Mouse (Mus musculus): ENCODE data around the gene Hspa12b. TPM values are rescaled to one million over a fixed set of nuclear protein-coding genes. Genes with fewer than 3 reads are reported as not detected.
"Not testable (repeated sequence)": the region's sequence is repeated elsewhere in the genome, so short reads cannot be mapped to it uniquely, and the experiment has no call there.

Hspa12b gene
- polyA plus RNA-seq, 1 experiment from 2014 or later = 2.1 TPM

GRCm38 (mm10) chr2:131101530-131101929, 25.6 kb upstream of the Hspa12b start:
- 32% methylated on average over 3 of the region's 3 CpGs for WGBS (ENCODE audit: insufficient replicate concordance)
- Histone ChIP-seq H3K27me3 (peaks cover 14% of the 10 kb centered on the region), H3K36me3 (no peaks in the 10 kb centered on the region), H3K9me3 (replicated peaks) (no peaks in the 10 kb centered on the region), H3K4me1 (replicated peaks) (peaks cover 14% of the 10 kb centered on the region), H3K4me2 (no peak overlapping the region), H3K4me3 (replicated peaks) (no peak overlapping the region), H3K9ac (no peak overlapping the region), H3K27ac (no peak overlapping the region)
- DNase-seq (no peak), ATAC-seq (ENCODE audit: low read depth) (no peak)

GRCm38 (mm10) chr2:131104021-131104420, 23.1 kb upstream of the Hspa12b start:
- no peak overlapping the region for H3K4me3 ChIP-seq (replicated peaks)
- no peak overlapping the region for H3K27ac ChIP-seq
- ATAC-seq (ENCODE audit: low read depth) (no peak), DNase-seq (no peak)
- no peaks in the 10 kb centered on the region for H3K36me3 ChIP-seq
- H3K4me1 ChIP-seq (replicated peaks) = no peaks in the 10 kb centered on the region
- H3K9me3 ChIP-seq (replicated peaks) = no peaks in the 10 kb centered on the region
- H3K9ac ChIP-seq = no peak overlapping the region
- H3K4me2 ChIP-seq = no peak overlapping the region
- 75% methylated on average over 4 of the region's 4 CpGs for WGBS (ENCODE audit: insufficient replicate concordance)
- H3K27me3 ChIP-seq = peaks cover 22% of the 10 kb centered on the region

DNA sequence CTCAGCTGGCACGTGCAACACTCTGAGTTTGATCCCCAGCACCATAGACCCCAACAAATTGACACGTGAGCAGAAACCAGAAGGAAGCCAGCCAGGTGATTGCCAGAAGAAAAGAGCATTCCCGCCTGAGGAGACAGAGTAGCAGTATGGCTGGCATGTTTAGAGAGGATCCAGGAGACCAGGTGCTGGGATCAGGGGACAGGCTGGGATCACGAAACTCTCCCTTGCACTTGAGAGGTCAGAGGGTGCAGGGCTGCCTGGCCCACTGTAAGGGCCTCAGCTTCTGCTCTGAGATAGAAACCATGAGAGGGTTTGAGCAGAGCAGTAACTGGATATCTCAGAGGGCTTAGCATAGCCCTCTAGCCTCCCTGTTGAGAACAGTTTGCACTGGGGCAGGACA, 22.0 kb upstream of the Hspa12b start:
- H3K4me1 ChIP-seq (replicated peaks); DNase-seq; H3K9ac ChIP-seq; H3K4me2 ChIP-seq; H3K36me3 ChIP-seq; ATAC-seq (ENCODE audit: low read depth); H3K9me3 ChIP-seq (replicated peaks); H3K27ac ChIP-seq; H3K4me3 ChIP-seq (replicated peaks): not testable (repeated sequence)
- WGBS (ENCODE audit: insufficient replicate concordance) = 57% methylated on average over 4 of the region's 4 CpGs
- H3K27me3 ChIP-seq = peaks cover 22% of the 10 kb centered on the region

- Histone ChIP-seq H3K27ac (no peak overlapping the region), H3K9ac (no peak overlapping the region), H3K4me2 (no peak overlapping the region), H3K36me3 (no peaks in the 10 kb centered on the region), H3K27me3 (peaks cover 22% of the 10 kb centered on the region), H3K9me3 (replicated peaks) (no peaks in the 10 kb centered on the region), H3K4me1 (replicated peaks) (no peaks in the 10 kb centered on the region), H3K4me3 (replicated peaks) (no peak overlapping the region)
- no peak for DNase-seq
- 68% methylated on average over 5 of the region's 5 CpGs for WGBS (ENCODE audit: insufficient replicate concordance)
- ATAC-seq (ENCODE audit: low read depth) = no peak
These were observed 21.1 kb upstream of the Hspa12b start for GRCm38 (mm10) chr2:131105989-131106388.

- Histone ChIP-seq H3K9me3 (replicated peaks) (no peaks in the 10 kb centered on the region), H3K27ac (no peak overlapping the region), H3K4me3 (replicated peaks) (no peak overlapping the region), H3K9ac (no peak overlapping the region), H3K36me3 (no peaks in the 10 kb centered on the region), H3K4me2 (no peak overlapping the region), H3K27me3 (peaks cover 12% of the 10 kb centered on the region), H3K4me1 (replicated peaks) (peaks cover 1% of the 10 kb centered on the region; the same call in 1 of the 2 replicates)
- no peak for ATAC-seq (ENCODE audit: low read depth)
- DNase-seq = no peak
- WGBS (ENCODE audit: insufficient replicate concordance) = 62% methylated on average over 2 of the region's 2 CpGs
These were observed 8.0 kb upstream of the Hspa12b start for GRCm38 (mm10) chr2:131118968-131119574.

- no peak for DNase-seq
These were observed 2.9 kb upstream of the Hspa12b start for GRCm38 (mm10) chr2:131124166-131124565.

GRCm38 (mm10) chr2:131125157-131125963, 1.7 kb upstream of the Hspa12b start:
- Histone ChIP-seq H3K27me3 (peaks cover 19% of the 10 kb centered on the region; the same call in 1 of the 2 replicates), H3K4me3 (replicated peaks) (no peak overlapping the region), H3K27ac (peak overlapping the region; percentile 15; the same call in 1 of the 2 replicates), H3K4me2 (no peak overlapping the region), H3K36me3 (no peaks in the 10 kb centered on the region), H3K9ac (peak overlapping the region; percentile 82; the same call in 1 of the 2 replicates), H3K9me3 (replicated peaks) (no peaks in the 10 kb centered on the region), H3K4me1 (replicated peaks) (peaks cover 57% of the 10 kb centered on the region)
- DNase-seq (no peak), ATAC-seq (ENCODE audit: low read depth) (no peak)
- 80% methylated on average over 9 of the region's 9 CpGs for WGBS (ENCODE audit: insufficient replicate concordance)

More at GRCm38 (mm10) chr2:131124166-131124565, 2.9 kb upstream of the Hspa12b start:
- no peak overlapping the region for H3K27ac ChIP-seq
- no peaks in the 10 kb centered on the region for H3K36me3 ChIP-seq
- H3K27me3 ChIP-seq = peaks cover 23% of the 10 kb centered on the region
- 31% methylated on average over 3 of the region's 3 CpGs for WGBS (ENCODE audit: insufficient replicate concordance)
- no peak for ATAC-seq (ENCODE audit: low read depth)
- peaks cover 46% of the 10 kb centered on the region for H3K4me1 ChIP-seq (replicated peaks)
- H3K4me3 ChIP-seq (replicated peaks) = no peak overlapping the region
- no peak overlapping the region for H3K9ac ChIP-seq
- H3K4me2 ChIP-seq = no peak overlapping the region
- H3K9me3 ChIP-seq (replicated peaks) = no peaks in the 10 kb centered on the region

DNA sequence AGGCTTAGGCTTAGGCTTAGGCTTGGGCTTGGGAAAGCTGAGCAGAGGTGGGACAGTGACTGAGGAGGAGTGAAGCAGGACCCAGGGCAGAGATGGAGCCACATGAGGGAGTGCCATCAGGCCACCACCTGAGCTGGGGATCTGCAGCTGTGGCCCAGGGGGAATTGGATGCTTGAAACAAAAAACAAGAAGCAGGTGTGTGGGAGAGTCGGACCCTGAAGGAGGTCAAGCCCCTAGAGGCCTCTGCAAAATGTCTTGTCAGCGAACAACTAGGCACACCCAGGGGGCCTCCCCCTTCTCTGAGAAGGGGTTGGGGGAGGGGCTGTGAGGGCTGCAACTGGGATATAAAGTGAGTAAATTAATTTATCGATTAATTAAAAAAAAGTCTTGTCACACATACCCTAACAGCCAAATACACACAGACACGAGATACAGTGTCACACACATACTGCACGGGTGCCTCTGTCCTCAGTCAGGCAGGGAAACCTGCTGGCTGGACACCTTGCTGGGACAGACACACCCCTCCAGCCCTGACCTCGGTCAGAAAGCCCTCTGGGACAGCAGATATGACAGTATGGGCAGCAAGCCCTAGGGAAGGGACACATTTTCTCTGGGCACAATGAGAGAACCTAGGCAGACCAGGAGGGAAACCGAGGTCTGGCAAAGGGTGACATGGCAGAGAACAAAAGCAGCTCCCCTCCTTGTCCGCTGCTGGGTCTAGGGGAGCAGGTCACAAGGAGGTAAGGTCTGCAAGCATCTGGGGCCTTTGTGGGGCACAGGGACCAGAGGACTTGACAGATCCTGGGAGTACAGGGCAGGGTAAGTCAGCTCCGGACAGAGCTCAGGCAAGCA, 890 bp upstream of the Hspa12b start:
- Histone ChIP-seq H3K4me1 (replicated peaks) (peaks cover 61% of the 10 kb centered on the region), H3K36me3 (no peaks in the 10 kb centered on the region), H3K9me3 (replicated peaks) (no peaks in the 10 kb centered on the region), H3K27ac (peak overlapping the region; percentile 86), H3K27me3 (peaks cover 19% of the 10 kb centered on the region; the same call in 1 of the 2 replicates), H3K4me2 (peak overlapping the region; percentile 92), H3K9ac (peak overlapping the region; percentile 82; the same call in 1 of the 2 replicates), H3K4me3 (replicated peaks) (no peak overlapping the region)
- 51% methylated on average over 9 of the region's 9 CpGs for WGBS (ENCODE audit: insufficient replicate concordance)
- ATAC-seq (ENCODE audit: low read depth) (no peak), DNase-seq (no peak)

- Histone ChIP-seq H3K27ac (peak overlapping the region; percentile 86), H3K9ac (peak overlapping the region; percentile 82), H3K4me2 (peak overlapping the region; percentile 92), H3K4me3 (replicated peaks) (peak overlapping the region; percentile 64), H3K4me1 (replicated peaks) (peaks cover 78% of the 10 kb centered on the region), H3K9me3 (replicated peaks) (no peaks in the 10 kb centered on the region), H3K27me3 (peaks cover 13% of the 10 kb centered on the region; the same call in 1 of the 2 replicates), H3K36me3 (no peaks in the 10 kb centered on the region)
- ATAC-seq (ENCODE audit: low read depth) (no peak), DNase-seq (no peak)
- 67% methylated on average over 5 of the region's 5 CpGs for WGBS (ENCODE audit: insufficient replicate concordance)
These were observed 1.1 kb downstream of the Hspa12b start for GRCm38 (mm10) chr2:131128211-131128610.

DNA sequence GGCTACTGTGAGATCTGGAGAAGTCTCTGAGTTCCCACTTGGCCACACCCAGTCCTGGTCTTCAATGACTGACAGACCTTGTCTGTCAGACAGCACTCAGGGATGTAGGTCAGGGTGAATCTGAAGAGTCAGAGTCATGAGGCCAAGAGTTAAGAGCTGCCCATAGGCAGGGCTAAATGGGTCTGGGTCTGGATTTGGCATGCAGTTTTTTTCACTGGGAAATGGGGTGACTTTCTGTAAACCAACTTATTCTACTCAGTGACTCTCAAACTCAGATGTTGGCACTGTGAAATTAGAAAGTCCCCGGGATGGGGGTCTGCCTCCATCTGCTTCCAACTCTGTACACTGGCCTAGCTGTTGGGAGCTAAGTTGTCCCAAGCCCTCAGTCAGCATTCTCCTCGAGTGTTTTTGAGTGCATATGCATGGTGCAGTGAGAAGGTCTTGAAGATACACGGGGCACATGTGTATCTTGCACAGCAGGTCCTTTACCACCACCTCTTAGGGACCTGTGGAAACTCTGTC, 1.6 kb downstream of the Hspa12b start:
- Histone ChIP-seq H3K4me1 (replicated peaks) (peaks cover 83% of the 10 kb centered on the region), H3K4me2 (peak overlapping the region; percentile 92), H3K27ac (peak overlapping the region; percentile 86), H3K4me3 (replicated peaks) (peak overlapping the region; percentile 64), H3K27me3 (peaks cover 11% of the 10 kb centered on the region; the same call in 1 of the 2 replicates), H3K9me3 (replicated peaks) (no peaks in the 10 kb centered on the region), H3K9ac (peak overlapping the region; percentile 82; the same call in 1 of the 2 replicates), H3K36me3 (no peaks in the 10 kb centered on the region)
- ATAC-seq (ENCODE audit: low read depth) (no peak), DNase-seq (no peak)
- 61% methylated on average over 3 of the region's 3 CpGs for WGBS (ENCODE audit: insufficient replicate concordance)
